ENCODE assay signal across 19 mouse cellular contexts in the genomic region with DNA sequence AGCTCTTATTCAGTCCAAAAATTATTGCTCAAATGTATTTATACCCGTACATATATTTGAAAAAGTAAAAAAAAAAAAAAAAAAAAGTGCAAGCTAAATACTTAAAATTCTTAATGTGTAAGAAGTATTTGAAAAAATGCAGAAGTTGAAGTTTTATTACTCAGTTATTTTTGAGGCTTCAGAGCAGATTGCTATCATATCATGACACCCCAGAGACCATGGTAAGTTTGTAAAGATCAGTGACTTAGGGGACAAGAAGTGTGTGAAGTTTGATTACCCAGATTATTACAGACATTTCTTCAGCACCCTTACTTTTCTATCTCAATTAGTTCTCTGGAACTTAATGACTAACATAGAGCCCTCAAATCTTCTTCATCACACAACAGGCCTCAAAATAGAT. TPM values are rescaled to one million over a fixed set of nuclear protein-coding genes. Genes with fewer than 3 reads are reported as not detected.
"Had no signal": no experiment of that assay in that cellular context is flagged by ENCODE, and none has a peak within 500 bp of the region (broad histone marks: within the 10 kb centered on the region; RNA-seq: fewer than 3 reads in every experiment).

No protein-coding gene starts in this region.

- H3K27ac ChIP-seq: neural tube, embryonic 12.5 days; neural tube, embryonic 13.5 days; neural tube, embryonic 15.5 days; stomach, embryonic 15.5 days; stomach, postnatal 0 days had no signal

- DNase-seq: retina, postnatal 1 day; right cerebral cortex, adult 18-20 months; right cerebral cortex, postnatal 14 days; right cerebral cortex, postnatal 25 days; right cerebral cortex, postnatal 4 days; spleen, adult 18-20 months; thymus, adult 18-20 months; thymus, postnatal 14 days; thymus, postnatal 25 days; thymus, postnatal 36 days; thymus, postnatal 4 days had no signal

- H3K4me1 ChIP-seq: neural tube, embryonic 12.5 days; neural tube, embryonic 13.5 days; neural tube, embryonic 15.5 days; stomach, embryonic 15.5 days had no signal

- H3K9ac ChIP-seq: neural tube, embryonic 12.5 days; neural tube, embryonic 13.5 days; neural tube, embryonic 15.5 days; stomach, embryonic 15.5 days had no signal

- H3K9me3 ChIP-seq: neural tube, embryonic 15.5 days; stomach, embryonic 15.5 days had no signal

- H3K27me3 ChIP-seq: neural tube, embryonic 12.5 days; neural tube, embryonic 13.5 days; neural tube, embryonic 15.5 days; stomach, embryonic 15.5 days had no signal

- H3K4me3 ChIP-seq: neural tube, embryonic 12.5 days; neural tube, embryonic 13.5 days; neural tube, embryonic 15.5 days; stomach, embryonic 15.5 days had no signal

- H3K36me3 ChIP-seq: neural tube, embryonic 12.5 days; neural tube, embryonic 13.5 days; neural tube, embryonic 15.5 days; stomach, embryonic 15.5 days had no signal

RNA-seq across cellular contexts. Expression of gene Kcnt2, which starts 58.3 kb away (rescaled TPM):
- total RNA-seq: neutrophil, adult 5-6 weeks had no signal
- polyA plus RNA-seq: small intestine, adult 2 months; spleen, adult 2 months had no signal
